Mouse (Mus musculus): Measurements from ENCODE around the gene Lrrc28.
A peak's percentile ranks its signal among the peaks of the same experiment; 100 is the strongest.

Lrrc28 gene

GRCm38 (mm10) chr7:67644833-67645680 is at the start of gene Lrrc28:
Gene Lrrc28 (minus strand): TSS chr7:67645268.
- peak; percentile 97 for DNase-seq (ENCODE audit: extremely low read depth, insufficient read length, low spot score)

- no peak for DNase-seq (ENCODE audit: extremely low read depth, insufficient read length, low spot score)
Observed at GRCm38 (mm10) chr7:67692791-67693538, 47.9 kb upstream of the Lrrc28 start.

DNA sequence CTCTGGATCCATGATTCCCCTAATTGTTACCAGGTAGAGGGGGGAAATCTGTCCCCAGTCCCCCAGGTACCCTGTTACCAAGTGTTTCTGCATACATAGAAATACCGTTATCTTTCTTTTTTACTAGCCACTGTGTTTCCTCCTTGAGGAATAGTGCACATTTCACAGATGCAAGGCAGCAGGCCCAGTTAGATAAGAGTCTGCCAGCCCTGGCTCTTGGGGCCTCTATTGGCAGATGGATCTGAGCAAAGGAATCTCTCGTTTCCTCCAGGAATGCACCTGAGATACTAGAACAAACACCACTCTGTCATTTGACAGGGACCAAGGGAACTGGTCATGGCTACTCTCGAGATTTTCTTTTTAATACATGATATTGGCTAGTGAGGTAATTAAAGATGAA is 47.1 kb upstream of the Lrrc28 start:
- DNase-seq (ENCODE audit: extremely low read depth, insufficient read length, low spot score), result no peak

GRCm38 (mm10) chr7:67691036-67691435 is 46.0 kb upstream of the Lrrc28 start:
- no peak for DNase-seq (ENCODE audit: extremely low read depth, insufficient read length, low spot score)

GRCm38 (mm10) chr7:67689793-67690192 is 44.7 kb upstream of the Lrrc28 start:
- no peak for DNase-seq (ENCODE audit: extremely low read depth, insufficient read length, low spot score)

- DNase-seq (ENCODE audit: extremely low read depth, insufficient read length, low spot score), result no peak
Observed at GRCm38 (mm10) chr7:67688281-67688680, 43.2 kb upstream of the Lrrc28 start.

DNA sequence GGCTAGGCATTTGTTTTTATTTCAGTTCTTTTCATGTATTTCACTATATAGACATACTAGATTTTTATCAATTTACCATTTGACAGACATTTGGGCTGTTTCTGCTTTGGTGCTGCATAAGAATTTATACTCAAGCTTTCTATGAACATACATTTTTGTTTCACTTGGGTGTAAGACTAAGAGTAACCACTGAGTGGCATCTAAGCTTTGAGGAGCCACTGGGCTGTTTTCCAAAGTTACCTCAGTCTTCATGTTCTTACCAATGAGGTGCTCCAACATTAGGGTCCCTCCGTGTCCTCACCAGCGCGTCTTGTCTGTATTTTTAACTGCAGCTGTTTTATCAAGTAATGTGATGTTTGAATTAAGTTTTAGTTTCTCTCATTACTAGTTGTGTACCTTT is 41.5 kb upstream of the Lrrc28 start:
- DNase-seq (ENCODE audit: extremely low read depth, insufficient read length, low spot score), result no peak

- no peak for DNase-seq (ENCODE audit: extremely low read depth, insufficient read length, low spot score)
Observed at GRCm38 (mm10) chr7:67683006-67683405, 37.9 kb upstream of the Lrrc28 start.

- DNase-seq (ENCODE audit: extremely low read depth, insufficient read length, low spot score), result no peak
Observed at GRCm38 (mm10) chr7:67681078-67681477, 36.0 kb upstream of the Lrrc28 start.

- DNase-seq (ENCODE audit: extremely low read depth, insufficient read length, low spot score), result no peak
Observed at GRCm38 (mm10) chr7:67678878-67679499, 33.9 kb upstream of the Lrrc28 start.

DNA sequence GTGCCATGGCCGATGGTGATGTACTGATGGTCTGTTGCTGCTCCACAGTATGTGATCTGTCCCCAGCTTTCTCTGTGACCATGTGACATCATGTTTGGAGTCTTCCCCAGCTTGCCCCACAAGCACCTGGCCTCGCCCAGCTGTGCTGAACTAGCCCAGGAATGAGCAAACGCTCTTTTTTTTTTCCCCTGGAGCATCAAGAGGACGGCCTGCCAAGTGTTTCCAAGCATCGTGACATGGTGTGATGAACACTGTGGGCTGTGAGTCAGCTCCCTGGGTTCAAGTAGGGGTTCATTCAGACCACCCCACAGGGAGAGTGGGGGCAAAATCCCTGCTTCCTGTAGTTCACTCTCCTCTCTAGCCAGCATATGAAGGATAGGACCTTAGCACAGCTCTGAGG is 28.6 kb upstream of the Lrrc28 start:
- no peak for DNase-seq (ENCODE audit: extremely low read depth, insufficient read length, low spot score)

GRCm38 (mm10) chr7:67672650-67673049 is 27.6 kb upstream of the Lrrc28 start:
- DNase-seq (ENCODE audit: extremely low read depth, insufficient read length, low spot score), result peak; percentile 53

- DNase-seq (ENCODE audit: extremely low read depth, insufficient read length, low spot score), result no peak
Observed at GRCm38 (mm10) chr7:67670965-67671364, 25.9 kb upstream of the Lrrc28 start.

DNA sequence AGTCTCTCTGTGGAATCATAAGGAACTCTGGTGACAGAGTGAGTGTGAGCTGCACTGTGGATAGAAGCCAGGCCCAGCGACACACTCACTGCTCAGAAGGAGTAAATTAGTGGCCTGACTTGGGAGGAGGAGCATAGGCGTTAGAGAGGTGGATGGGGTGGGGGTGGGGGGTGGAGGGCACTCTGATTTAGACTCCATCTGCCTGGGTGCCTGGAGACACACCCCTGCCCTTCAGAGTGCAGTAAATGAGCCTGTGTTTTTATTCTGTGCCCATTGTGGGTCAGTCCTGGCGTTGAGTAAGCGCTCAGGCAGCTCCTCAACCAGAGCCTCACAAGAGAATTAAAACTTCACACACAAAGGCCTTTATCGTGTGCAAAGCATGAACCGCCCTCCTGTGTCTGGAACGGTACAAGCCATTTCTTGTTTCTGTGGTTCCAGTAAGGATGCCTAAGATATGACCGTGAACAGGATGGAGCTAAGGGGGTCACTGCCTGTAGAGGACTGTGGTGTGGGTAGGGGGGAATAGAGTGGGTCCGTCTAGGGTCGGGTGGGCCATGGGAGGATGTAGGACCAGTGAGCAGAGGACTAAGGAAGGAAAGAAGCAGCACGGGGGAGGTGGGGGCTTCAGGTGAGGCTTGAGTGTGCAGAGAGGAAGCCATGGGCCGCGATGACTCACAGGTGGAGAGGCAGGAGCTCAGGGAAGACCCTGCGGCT is 19.1 kb upstream of the Lrrc28 start:
- DNase-seq (ENCODE audit: extremely low read depth, insufficient read length, low spot score), result no peak

- DNase-seq (ENCODE audit: extremely low read depth, insufficient read length, low spot score), result no peak
Observed at GRCm38 (mm10) chr7:67662424-67662823, 17.4 kb upstream of the Lrrc28 start.

DNA sequence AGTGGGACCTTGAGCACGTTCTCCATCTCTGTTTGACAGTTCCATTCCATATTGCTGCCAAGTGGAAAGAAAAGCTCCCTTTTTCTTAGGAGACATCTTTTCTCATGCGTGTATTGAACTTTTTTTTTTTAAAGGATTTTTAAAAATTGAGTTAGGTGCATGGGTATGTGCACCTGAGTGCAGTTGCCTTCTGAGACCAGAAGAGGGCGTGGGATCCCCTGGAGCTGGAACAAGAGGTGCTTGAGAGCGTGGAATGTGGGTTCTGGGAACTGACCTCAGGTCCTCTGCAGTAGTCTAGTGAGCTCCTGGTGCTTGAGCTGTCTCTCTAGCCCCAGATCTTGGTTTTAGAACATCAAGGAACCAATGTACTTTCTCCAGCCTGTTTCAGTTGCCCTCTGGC is 13.0 kb upstream of the Lrrc28 start:
- no peak for DNase-seq (ENCODE audit: extremely low read depth, insufficient read length, low spot score)

DNA sequence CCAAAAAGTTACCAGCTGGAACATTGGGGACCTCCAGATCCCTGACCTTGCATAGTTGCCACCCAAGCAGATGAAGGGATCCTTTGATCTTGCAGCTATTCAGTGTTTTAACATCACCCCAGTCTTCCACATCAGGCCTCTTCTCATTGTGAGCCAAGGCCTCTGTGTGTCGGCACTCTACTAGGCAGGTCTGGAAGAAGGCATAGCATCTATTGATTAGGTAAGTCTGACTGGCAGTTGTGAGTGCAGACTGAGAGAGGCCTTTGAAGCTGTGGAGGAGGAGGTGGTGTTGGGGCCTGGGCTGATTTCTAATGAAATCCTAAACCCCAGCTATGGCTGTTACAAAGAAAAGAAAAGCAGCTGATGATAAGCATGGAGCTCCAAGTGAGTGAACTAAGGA is 10.1 kb upstream of the Lrrc28 start:
- DNase-seq (ENCODE audit: extremely low read depth, insufficient read length, low spot score), result no peak

- DNase-seq (ENCODE audit: extremely low read depth, insufficient read length, low spot score), result no peak
Observed at GRCm38 (mm10) chr7:67654668-67655067, 9.6 kb upstream of the Lrrc28 start.

GRCm38 (mm10) chr7:67652211-67652610 is 7.1 kb upstream of the Lrrc28 start:
- no peak for DNase-seq (ENCODE audit: extremely low read depth, insufficient read length, low spot score)

- DNase-seq (ENCODE audit: extremely low read depth, insufficient read length, low spot score), result no peak
Observed at GRCm38 (mm10) chr7:67648376-67648775, 3.3 kb upstream of the Lrrc28 start.

DNA sequence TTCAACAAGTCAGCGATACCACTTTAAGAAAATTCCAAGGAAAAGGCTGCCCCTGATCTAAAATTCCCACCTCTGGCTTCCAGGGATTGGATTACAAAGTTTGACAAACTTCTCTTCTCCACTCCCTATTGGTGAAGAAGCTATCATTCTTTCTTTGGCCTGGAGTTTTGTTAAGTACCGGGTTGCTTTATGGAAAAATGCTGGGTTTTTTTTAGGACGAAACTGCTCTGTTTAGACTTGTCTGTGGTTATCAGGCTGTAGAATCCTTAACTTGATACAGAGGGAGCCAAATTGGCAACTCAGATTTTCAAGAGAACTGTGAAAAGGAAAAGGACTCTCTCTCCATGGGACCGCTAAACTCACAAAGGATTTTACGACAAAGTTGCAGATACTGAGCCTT is 2.2 kb upstream of the Lrrc28 start, which contains the start of gene Ttc23:
TSS of gene Ttc23 (plus strand) at position 134 of the 400 bp plus-strand sequence.
- peak; percentile 72 for DNase-seq (ENCODE audit: extremely low read depth, insufficient read length, low spot score)
